In genomic region chr7:30194101-30194831, GRCm38 (mm10) we compare ENCODE assay signal across 8 mouse cellular contexts. TPM values are rescaled to one million over a fixed set of nuclear protein-coding genes. Genes with fewer than 3 reads are reported as not detected.
DNase-seq lines count a peak whose midpoint lies in the region; ATAC-seq and TF ChIP-seq lines count a peak whose summit lies in the region.

No protein-coding gene starts in this region.

- no peak for TF ChIP-seq CTCF in forebrain, postnatal 0 days (IDR thresholded peaks at IDR 0.05; ENCODE audit: low read depth)
- no peak for TF ChIP-seq CTCF in liver, embryonic 14.5 days (IDR thresholded peaks at IDR 0.05; ENCODE audit: low read depth)

- peak; percentile 17 for ATAC-seq in forebrain, postnatal 0 days
- ATAC-seq in intestine, embryonic 14.5 days (replicated peaks; ENCODE audit: low FRiP score, low TSS enrichment, low read depth) = peak; percentile 9
- peak; percentile 52 for ATAC-seq in liver, embryonic 14.5 days (ENCODE audit: insufficient read depth)
- ATAC-seq in neural tube, embryonic 14.5 days (ENCODE audit: low read depth) = peak; percentile 35; the same call in 1 of the 2 replicates

- no peaks in the 10 kb centered on the region for H3K9me3 ChIP-seq in forebrain, postnatal 0 days (ENCODE audit: low read length)
- H3K9me3 ChIP-seq in intestine, embryonic 14.5 days (ENCODE audit: control insufficient read depth, low read length) = no peaks in the 10 kb centered on the region
- no peaks in the 10 kb centered on the region for H3K9me3 ChIP-seq in liver, embryonic 14.5 days (ENCODE audit: control insufficient read depth, low read length)
- H3K9me3 ChIP-seq in neural tube, embryonic 14.5 days (ENCODE audit: control insufficient read depth, low read length) = no peaks in the 10 kb centered on the region

- under 1% methylated on average over 26 of the region's 26 CpGs for WGBS in forebrain, postnatal 0 days
- WGBS in intestine, embryonic 14.5 days = under 1% methylated on average over 26 of the region's 26 CpGs
- under 1% methylated on average over 26 of the region's 26 CpGs for WGBS in liver, embryonic 14.5 days (ENCODE audit: insufficient replicate concordance)
- under 1% methylated on average over 26 of the region's 26 CpGs for WGBS in neural tube, embryonic 14.5 days

- no peak for TF ChIP-seq EP300 in liver, embryonic 14.5 days (IDR thresholded peaks at IDR 0.05; ENCODE audit: low read depth)

- H3K4me1 ChIP-seq in forebrain, postnatal 0 days (ENCODE audit: insufficient read depth) = peaks cover 10% of the 10 kb centered on the region
- peaks cover 15% of the 10 kb centered on the region for H3K4me1 ChIP-seq in intestine, embryonic 14.5 days (replicated peaks; ENCODE audit: control insufficient read depth, insufficient read depth, low read length)
- H3K4me1 ChIP-seq in liver, embryonic 14.5 days (replicated peaks; ENCODE audit: control insufficient read depth in 2 of 2, insufficient read depth in 2 of 2, low read length in 1 of 2) = peaks cover 9 to 15% of the 10 kb centered on the region in 2 experiments
- H3K4me1 ChIP-seq in neural tube, embryonic 14.5 days (ENCODE audit: control insufficient read depth, insufficient read depth, low read length) = peaks cover 15% of the 10 kb centered on the region

- peaks cover 23% of the 10 kb centered on the region for H3K36me3 ChIP-seq in forebrain, postnatal 0 days (ENCODE audit: insufficient read depth)
- H3K36me3 ChIP-seq in intestine, embryonic 14.5 days (ENCODE audit: control insufficient read depth, insufficient read depth, low read length) = peaks cover 32% of the 10 kb centered on the region
- peaks cover 18% of the 10 kb centered on the region for H3K36me3 ChIP-seq in liver, embryonic 14.5 days (replicated peaks; ENCODE audit: control insufficient read depth, insufficient read depth, low read depth)
- peaks cover 21% of the 10 kb centered on the region; the same call in 1 of the 2 replicates for H3K36me3 ChIP-seq in neural tube, embryonic 14.5 days (ENCODE audit: control insufficient read depth, insufficient read depth, low read length)

- peak overlapping the region; percentile 52 for H3K4me2 ChIP-seq in forebrain, postnatal 0 days (ENCODE audit: low read depth)
- H3K4me2 ChIP-seq in intestine, embryonic 14.5 days (ENCODE audit: low read length) = peak overlapping the region; percentile 83
- H3K4me2 ChIP-seq in liver, embryonic 14.5 days (ENCODE audit: low read depth) = peak overlapping the region; percentile 89
- H3K4me2 ChIP-seq in neural tube, embryonic 14.5 days (ENCODE audit: low read depth, low read length) = peak overlapping the region; percentile 87

- H3K4me3 ChIP-seq in forebrain, postnatal 0 days (ENCODE audit: low read depth, low read length) = peak overlapping the region; percentile 84
- peak overlapping the region; percentile 90 for H3K4me3 ChIP-seq in intestine, embryonic 14.5 days (ENCODE audit: low read depth, low read length)
- H3K4me3 ChIP-seq in liver, embryonic 14.5 days (ENCODE audit: insufficient read depth in 1 of 2, low read depth in 2 of 2, low read length in 2 of 2) = peak overlapping the region; percentile 82 to 85
- peak overlapping the region; percentile 80 for H3K4me3 ChIP-seq in neural tube, embryonic 14.5 days (ENCODE audit: low read depth, low read length)

- peak overlapping the region; percentile 89 for H3K9ac ChIP-seq in forebrain, postnatal 0 days
- H3K9ac ChIP-seq in intestine, embryonic 14.5 days (ENCODE audit: low read length) = peak overlapping the region; percentile 83
- peak overlapping the region; percentile 89 for H3K9ac ChIP-seq in liver, embryonic 14.5 days (replicated peaks)
- H3K9ac ChIP-seq in neural tube, embryonic 14.5 days (replicated peaks; ENCODE audit: low read depth, low read length) = peak overlapping the region; percentile 77

- no peaks in the 10 kb centered on the region for H3K27me3 ChIP-seq in forebrain, postnatal 0 days (ENCODE audit: insufficient read depth, low read length)
- no peaks in the 10 kb centered on the region for H3K27me3 ChIP-seq in intestine, embryonic 14.5 days (replicated peaks; ENCODE audit: control insufficient read depth, insufficient read depth, low read length)
- H3K27me3 ChIP-seq in liver, embryonic 14.5 days (ENCODE audit: control insufficient read depth, insufficient read depth, low read length) = no peaks in the 10 kb centered on the region
- H3K27me3 ChIP-seq in neural tube, embryonic 14.5 days (ENCODE audit: control insufficient read depth, insufficient read depth, low read length) = no peaks in the 10 kb centered on the region

- peak; percentile 28 for DNase-seq in thymus, postnatal 0 days (ENCODE audit: low spot score)
- no peak for DNase-seq in thymus, adult 18-20 months
- DNase-seq in cerebellum, adult 9-10 months = peak; percentile 72
- DNase-seq in forebrain, postnatal 0 days = peak; percentile 75
- DNase-seq in intestine, embryonic 14.5 days (ENCODE audit: low spot score) = peak; percentile 85
- DNase-seq in liver, embryonic 14.5 days (ENCODE audit: low read depth in 3 of 3, low spot score in 3 of 3) = peak in 1 of 3 experiments; percentile 47
- no peak for DNase-seq in frontal cortex, postnatal 25 days (ENCODE audit: low spot score in 2 of 2)

- peak overlapping the region; percentile 86 for H3K27ac ChIP-seq in forebrain, postnatal 0 days (ENCODE audit: low read depth, low read length)
- H3K27ac ChIP-seq in intestine, embryonic 14.5 days (ENCODE audit: low read depth) = peak overlapping the region; percentile 86
- peak overlapping the region; percentile 64 for H3K27ac ChIP-seq in liver, embryonic 14.5 days
- H3K27ac ChIP-seq in neural tube, embryonic 14.5 days (ENCODE audit: low read depth, low read length) = peak overlapping the region; percentile 57

RNA-seq across cellular contexts. Expression of gene Capns1, which starts 4.3 kb away (rescaled TPM):
- 66.9 and 76.2 TPM in 2 replicates for polyA plus RNA-seq in thymus, postnatal 0 days (2015; fragmentation: Nextera tagmentation; extraction: Ambion mirVana)
- 162 and 176 TPM in 2 replicates for total RNA-seq in forebrain, postnatal 0 days (2014; rRNA removed)
- polyA plus RNA-seq in forebrain, postnatal 0 days (2015; fragmentation: Nextera tagmentation; extraction: Ambion mirVana) = 59.3 and 65.9 TPM in 2 replicates
- polyA plus RNA-seq in intestine, embryonic 14.5 days (2014; fragmentation: Nextera tagmentation; extraction: Ambion mirVana) = 81.9 and 85.4 TPM in 2 replicates
- polyA plus RNA-seq in liver, embryonic 14.5 days (2012; rRNA removed) = 122 and 167 TPM in 2 replicates
- 29.3 and 31.2 TPM in 2 replicates for polyA plus RNA-seq in liver, embryonic 14.5 days (2014; fragmentation: Nextera tagmentation; extraction: Ambion mirVana)
- polyA plus RNA-seq in neural tube, embryonic 14.5 days (2014; fragmentation: Nextera tagmentation; extraction: Ambion mirVana) = 61.7 and 63.1 TPM in 2 replicates

RNA-seq across cellular contexts. Expression of gene Cox7a1, which starts 10.3 kb away (rescaled TPM):
- 9.2 and 11.6 TPM in 2 replicates for polyA plus RNA-seq in thymus, postnatal 0 days (2015; fragmentation: Nextera tagmentation; extraction: Ambion mirVana)
- 1.4 and 1.9 TPM in 2 replicates for total RNA-seq in forebrain, postnatal 0 days (2014; rRNA removed)
- polyA plus RNA-seq in forebrain, postnatal 0 days (2015; fragmentation: Nextera tagmentation; extraction: Ambion mirVana) = 4.3 and 4.9 TPM in 2 replicates
- 5.8 and 11.3 TPM in 2 replicates for polyA plus RNA-seq in intestine, embryonic 14.5 days (2014; fragmentation: Nextera tagmentation; extraction: Ambion mirVana)
- polyA plus RNA-seq in liver, embryonic 14.5 days (2012; rRNA removed) = 3.5 TPM in 2 replicates
- 5.5 and 7.0 TPM in 2 replicates for polyA plus RNA-seq in liver, embryonic 14.5 days (2014; fragmentation: Nextera tagmentation; extraction: Ambion mirVana)
- polyA plus RNA-seq in neural tube, embryonic 14.5 days (2014; fragmentation: Nextera tagmentation; extraction: Ambion mirVana) = 4.7 and 5.9 TPM in 2 replicates

RNA-seq across cellular contexts. Expression of gene Zfp146, which starts 24.7 kb away (rescaled TPM):
- polyA plus RNA-seq in thymus, postnatal 0 days (2015; fragmentation: Nextera tagmentation; extraction: Ambion mirVana) = 7.6 and 9.6 TPM in 2 replicates
- total RNA-seq in forebrain, postnatal 0 days (2014; rRNA removed) = 72.9 and 87.3 TPM in 2 replicates
- polyA plus RNA-seq in forebrain, postnatal 0 days (2015; fragmentation: Nextera tagmentation; extraction: Ambion mirVana) = 6.6 and 8.7 TPM in 2 replicates
- polyA plus RNA-seq in intestine, embryonic 14.5 days (2014; fragmentation: Nextera tagmentation; extraction: Ambion mirVana) = 16.0 and 16.3 TPM in 2 replicates
- polyA plus RNA-seq in liver, embryonic 14.5 days (2012; rRNA removed) = 13.5 and 20.8 TPM in 2 replicates
- 4.2 and 4.4 TPM in 2 replicates for polyA plus RNA-seq in liver, embryonic 14.5 days (2014; fragmentation: Nextera tagmentation; extraction: Ambion mirVana)
- 9.9 and 17.6 TPM in 2 replicates for polyA plus RNA-seq in neural tube, embryonic 14.5 days (2014; fragmentation: Nextera tagmentation; extraction: Ambion mirVana)

RNA-seq across cellular contexts. Expression of gene Polr2i, which starts 37.5 kb away (rescaled TPM):
- 134 and 137 TPM in 2 replicates for polyA plus RNA-seq in thymus, postnatal 0 days (2015; fragmentation: Nextera tagmentation; extraction: Ambion mirVana)
- 71.0 and 80.9 TPM in 2 replicates for total RNA-seq in forebrain, postnatal 0 days (2014; rRNA removed)
- 186 and 247 TPM in 2 replicates for polyA plus RNA-seq in forebrain, postnatal 0 days (2015; fragmentation: Nextera tagmentation; extraction: Ambion mirVana)
- polyA plus RNA-seq in intestine, embryonic 14.5 days (2014; fragmentation: Nextera tagmentation; extraction: Ambion mirVana) = 159 and 161 TPM in 2 replicates
- polyA plus RNA-seq in liver, embryonic 14.5 days (2012; rRNA removed) = 71.8 and 72.4 TPM in 2 replicates
- 59.2 and 61.1 TPM in 2 replicates for polyA plus RNA-seq in liver, embryonic 14.5 days (2014; fragmentation: Nextera tagmentation; extraction: Ambion mirVana)
- polyA plus RNA-seq in neural tube, embryonic 14.5 days (2014; fragmentation: Nextera tagmentation; extraction: Ambion mirVana) = 176 and 217 TPM in 2 replicates

RNA-seq across cellular contexts. Expression of gene Tbcb, which starts 37.8 kb away (rescaled TPM):
- 149 and 155 TPM in 2 replicates for polyA plus RNA-seq in thymus, postnatal 0 days (2015; fragmentation: Nextera tagmentation; extraction: Ambion mirVana)
- 151 and 204 TPM in 2 replicates for total RNA-seq in forebrain, postnatal 0 days (2014; rRNA removed)
- 475 and 558 TPM in 2 replicates for polyA plus RNA-seq in forebrain, postnatal 0 days (2015; fragmentation: Nextera tagmentation; extraction: Ambion mirVana)
- polyA plus RNA-seq in intestine, embryonic 14.5 days (2014; fragmentation: Nextera tagmentation; extraction: Ambion mirVana) = 147 and 157 TPM in 2 replicates
- polyA plus RNA-seq in liver, embryonic 14.5 days (2012; rRNA removed) = 13.1 and 24.4 TPM in 2 replicates
- polyA plus RNA-seq in liver, embryonic 14.5 days (2014; fragmentation: Nextera tagmentation; extraction: Ambion mirVana) = 44.8 and 47.1 TPM in 2 replicates
- 402 and 413 TPM in 2 replicates for polyA plus RNA-seq in neural tube, embryonic 14.5 days (2014; fragmentation: Nextera tagmentation; extraction: Ambion mirVana)

Comparison
In these comparisons a context has a peak if more than half of its experiments do, and no peak if none do; other contexts are left out.
1. DNase-seq: peak in thymus, postnatal 0 days (single experiment), cerebellum, adult 9-10 months (single experiment), forebrain, postnatal 0 days (single experiment) and intestine, embryonic 14.5 days (single experiment); none in thymus, adult 18-20 months (0 of 2) and frontal cortex, postnatal 25 days (0 of 2).
2. Peak in every context shown above with its lines, with median percentiles within 50 percentile points of each other: ATAC-seq, H3K27ac ChIP-seq, H3K4me2 ChIP-seq, H3K4me3 ChIP-seq and H3K9ac ChIP-seq.